Mouse (Mus musculus) thymus, postnatal 14 days (tissue): Measurements from ENCODE around the gene Mrpl43.

Experiments used
- DNase-seq: peaks from one replicate; pipeline ENCODE4 v3.0.0; 2021

Mrpl43 gene

DNA sequence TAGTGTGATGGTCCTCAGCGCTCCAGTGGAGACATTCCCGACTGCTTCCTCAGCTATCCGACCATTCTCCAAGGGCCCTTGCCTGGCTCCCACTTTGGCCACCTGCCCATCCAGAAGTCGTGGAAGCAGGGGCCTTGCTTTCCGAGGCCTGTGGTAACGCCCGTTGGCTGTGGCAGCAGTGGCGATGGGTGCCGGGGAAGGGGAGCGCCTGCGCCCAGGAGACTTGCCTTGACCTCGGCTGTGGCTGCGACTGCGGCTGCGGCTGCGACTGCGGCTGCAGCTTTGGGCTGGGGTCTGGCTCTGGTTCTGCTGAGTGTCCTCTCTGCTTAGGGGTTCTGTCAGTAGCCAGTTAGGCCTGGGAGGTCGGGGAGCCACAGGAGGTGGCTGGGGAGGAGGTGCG is 22.5 kb upstream of the Mrpl43 start:
- DNase-seq: no peak

DNA sequence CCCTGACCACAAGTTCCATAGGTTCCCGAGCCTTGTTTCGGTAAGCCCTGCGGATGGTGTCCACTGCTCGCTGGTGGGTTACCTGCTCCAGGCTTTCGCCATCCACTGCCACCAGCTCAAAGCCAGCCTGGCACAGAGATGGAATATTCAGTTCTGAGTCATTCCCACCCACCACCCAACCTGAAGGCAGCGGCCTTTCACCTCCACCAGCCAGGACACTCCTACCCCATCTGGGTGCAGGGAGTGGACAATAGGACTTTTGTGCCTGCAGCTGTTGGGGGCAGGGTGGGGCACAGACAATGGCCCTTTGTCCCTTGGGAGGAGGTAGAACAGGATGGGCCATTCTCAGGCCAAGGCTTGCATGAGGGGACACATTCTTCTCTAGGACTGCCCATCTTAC is 21.6 kb upstream of the Mrpl43 start:
- no peak for DNase-seq

DNA sequence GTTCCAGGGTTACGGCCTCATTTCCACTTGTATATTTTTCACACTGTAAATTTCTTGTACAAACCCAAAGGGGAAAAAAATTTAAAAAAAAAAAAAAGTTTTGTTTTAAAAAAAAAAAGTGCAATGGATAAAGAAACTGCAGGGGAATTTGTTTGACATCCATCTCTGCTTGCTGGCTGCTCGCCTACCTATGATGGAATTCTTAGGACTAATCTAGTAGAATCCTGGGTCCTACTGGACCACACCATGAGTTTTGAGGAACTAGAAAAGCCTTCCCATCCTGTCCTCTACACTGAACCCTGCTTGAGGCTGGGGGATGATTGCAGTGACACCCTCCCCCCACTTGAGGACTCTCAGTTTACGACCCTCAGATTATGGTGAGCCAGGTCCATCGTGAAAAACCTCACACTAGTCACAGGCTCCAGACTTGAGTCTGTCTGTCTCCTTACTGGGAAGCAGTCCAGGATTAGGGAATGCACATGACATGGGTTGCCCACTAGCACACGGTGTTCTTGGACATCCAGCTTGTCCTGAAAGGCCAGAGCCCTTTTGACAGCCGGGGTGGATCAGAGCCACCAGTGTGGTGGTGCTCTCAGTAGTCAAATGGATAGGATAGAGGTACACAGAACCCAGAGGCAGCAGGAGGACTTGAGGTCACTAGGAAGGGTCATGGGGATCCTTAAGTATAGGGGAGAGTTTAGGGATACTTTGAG is 20.9 kb upstream of the Mrpl43 start:
- no peak for DNase-seq

DNA sequence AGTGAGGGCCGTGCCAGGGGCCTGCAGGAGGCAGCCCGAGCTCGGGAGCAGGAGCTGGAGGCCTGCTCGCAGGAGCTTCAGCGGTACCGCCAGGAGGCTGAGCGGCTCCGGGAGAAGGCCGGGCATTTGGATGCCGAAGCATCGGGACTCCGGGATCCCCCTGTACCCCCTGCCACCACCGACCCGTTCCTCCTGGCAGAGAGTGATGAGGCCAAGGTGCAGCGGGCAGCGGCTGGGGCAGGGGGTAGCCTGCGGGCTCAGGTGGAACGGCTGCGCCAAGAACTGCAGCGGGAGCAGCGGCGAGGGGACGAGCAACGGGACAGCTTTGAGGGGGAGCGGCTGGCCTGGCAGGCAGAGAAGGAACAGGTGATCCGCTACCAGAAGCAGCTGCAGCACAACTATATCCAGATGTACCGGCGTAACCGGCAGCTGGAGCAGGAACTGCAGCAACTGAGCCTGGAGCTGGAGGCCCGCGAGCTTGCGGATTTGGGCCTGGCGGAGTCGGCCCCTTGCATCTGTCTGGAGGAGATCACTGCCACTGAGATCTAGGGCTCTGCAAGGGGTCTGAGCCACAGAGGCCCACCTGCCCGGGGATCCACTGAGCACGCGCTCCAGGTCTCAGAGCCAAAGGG is 19.8 kb upstream of the Mrpl43 start:
- no peak for DNase-seq

DNA sequence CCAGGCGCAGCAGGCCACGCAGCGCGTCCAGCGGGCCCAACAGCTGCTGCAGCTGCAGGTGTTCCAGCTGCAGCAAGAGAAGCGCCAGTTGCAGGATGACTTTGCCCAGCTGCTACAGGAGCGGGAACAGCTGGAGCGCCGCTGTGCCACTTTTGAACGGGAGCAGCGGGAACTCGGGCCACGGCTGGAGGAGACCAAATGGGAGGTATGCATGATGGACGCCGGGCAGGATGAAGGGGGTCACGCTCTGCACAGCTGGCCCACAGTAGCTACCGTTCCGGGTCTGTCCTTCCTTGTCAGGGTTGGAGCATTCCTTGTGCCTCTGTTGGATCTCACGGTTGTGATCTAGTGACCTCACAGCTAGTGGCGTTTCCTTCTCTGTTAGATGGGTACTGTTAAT is 18.5 kb upstream of the Mrpl43 start:
- no peak for DNase-seq

DNA sequence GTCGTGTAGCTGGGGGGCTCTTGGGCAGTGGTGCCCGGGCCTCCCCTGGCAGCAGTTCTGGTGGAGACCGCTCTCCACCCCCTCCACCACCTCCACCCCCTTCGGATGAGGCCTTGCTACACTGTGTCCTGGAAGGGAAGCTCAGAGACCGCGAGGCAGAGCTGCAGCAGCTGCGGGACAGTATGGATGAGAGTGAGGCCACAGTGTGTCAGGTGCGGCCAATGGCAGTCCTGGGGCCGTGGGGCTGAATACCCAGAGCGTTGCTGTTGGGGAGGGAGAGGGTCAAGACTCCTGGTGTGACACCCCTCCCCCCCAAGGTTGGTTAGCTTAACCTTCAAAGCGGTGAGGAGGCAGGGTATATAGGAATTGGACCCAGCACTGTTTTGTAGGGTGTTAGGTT is 17.8 kb upstream of the Mrpl43 start:
- no peak for DNase-seq

DNA sequence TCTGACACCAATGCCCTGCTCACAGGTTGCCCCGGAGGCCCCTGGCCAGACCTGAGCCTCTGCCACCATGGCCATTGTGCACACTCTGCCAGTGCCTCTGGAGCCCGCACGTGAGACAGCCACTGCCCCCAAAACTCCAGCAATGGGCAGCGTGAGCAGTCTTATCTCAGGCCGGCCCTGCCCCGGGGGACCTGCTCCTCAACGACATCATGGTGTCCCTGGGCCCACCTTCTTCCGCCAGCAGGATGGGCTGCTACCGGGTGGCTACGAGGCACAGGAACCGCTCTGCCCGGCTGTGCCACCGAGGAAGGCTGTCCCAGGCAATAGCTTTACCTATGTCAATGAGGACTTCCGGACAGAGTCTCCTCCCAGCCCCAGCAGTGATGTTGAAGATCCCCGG is 15.1 kb upstream of the Mrpl43 start:
- no peak for DNase-seq

DNA sequence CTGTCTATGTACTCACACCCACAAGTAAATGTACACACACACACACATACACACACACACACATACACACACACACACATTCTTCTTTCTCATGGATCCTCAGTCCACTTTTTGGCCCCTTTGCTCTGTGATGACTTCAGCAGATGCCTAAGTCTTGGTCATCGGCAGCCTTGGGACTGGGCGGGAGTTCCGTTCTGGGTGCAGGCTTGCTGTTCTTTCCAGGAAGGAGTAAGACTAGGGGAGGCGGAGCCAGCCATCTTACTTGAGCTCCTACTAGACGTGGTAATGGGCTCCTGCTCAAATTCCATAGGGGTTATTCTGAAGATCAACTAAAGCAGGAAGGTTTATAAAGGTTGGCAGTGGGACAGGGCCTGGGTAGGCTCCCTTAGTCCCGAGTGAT is 14.1 kb upstream of the Mrpl43 start:
- no peak for DNase-seq

DNA sequence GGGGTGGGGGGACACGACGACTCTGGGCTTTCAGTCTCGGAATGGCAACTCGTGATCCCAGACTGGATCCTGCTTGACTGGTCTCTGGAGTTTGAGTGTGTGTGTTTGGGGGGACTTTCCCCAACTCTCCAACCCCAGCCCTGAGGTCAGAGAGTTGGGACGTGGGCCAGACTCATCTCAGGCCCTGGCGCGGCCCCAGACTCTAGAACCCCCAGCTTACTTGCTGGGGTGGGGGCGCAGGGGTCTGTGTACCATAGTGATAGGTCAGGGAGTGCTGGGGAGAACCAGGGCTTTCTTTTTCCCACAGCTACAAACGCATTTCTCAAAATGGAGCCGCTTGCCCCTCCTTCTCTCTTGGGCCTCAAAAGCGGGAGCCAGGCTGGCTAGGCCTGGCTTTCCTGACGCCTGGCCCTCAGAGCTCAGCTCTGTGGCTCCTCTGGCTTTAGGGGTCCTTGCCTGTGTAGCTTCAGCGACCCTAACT is 12.1 kb upstream of the Mrpl43 start:
- DNase-seq: no peak

DNA sequence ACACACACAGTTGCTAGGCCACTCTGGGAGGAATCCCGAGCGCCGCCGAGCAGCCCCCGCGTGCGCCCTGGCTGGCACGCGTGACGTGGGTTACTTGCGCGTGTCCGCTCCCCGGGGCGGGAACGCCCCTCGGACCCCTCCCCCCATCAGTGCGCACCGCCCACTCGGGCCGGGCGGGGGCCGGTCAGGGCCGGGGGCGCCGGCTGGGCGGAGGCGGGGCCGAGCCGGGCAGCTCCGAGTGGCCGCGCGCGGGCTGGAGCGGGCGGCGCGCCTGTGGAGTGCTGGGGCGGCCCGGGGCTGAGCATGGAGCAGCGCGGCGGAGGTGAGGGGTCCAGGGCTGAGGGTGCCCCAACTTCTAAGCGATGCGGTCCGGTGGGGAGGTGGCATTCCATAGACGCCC is 11.7 kb upstream of the Mrpl43 start:
- DNase-seq: peak; percentile 48

DNA sequence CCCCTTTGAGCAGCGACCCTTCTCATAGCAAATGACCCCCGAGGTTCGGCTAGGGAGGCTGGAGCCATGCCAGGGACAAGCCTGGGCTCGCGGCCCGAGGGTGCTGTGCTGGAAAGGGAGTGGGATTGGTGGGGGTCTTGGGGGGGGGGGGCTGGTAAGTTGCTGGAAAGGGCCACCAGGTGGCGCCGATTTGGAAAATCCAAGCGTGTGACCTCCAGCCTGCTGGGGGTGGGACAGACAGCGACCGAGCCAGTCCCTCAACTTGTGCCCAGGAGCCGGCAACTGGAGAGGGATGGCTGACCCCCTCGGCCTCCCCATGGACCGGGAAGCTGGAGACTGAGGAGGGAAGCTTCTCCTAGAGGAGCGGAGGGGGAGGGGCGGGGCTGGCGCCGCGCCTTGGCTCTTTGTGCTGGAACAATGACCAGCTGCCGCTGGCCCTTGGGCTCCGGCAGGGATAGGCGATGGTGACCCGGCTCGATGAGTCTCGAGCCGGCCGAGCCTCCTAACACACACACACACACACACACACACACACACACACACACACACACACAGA is 11.1 kb upstream of the Mrpl43 start:
- DNase-seq: peak; percentile 44

DNA sequence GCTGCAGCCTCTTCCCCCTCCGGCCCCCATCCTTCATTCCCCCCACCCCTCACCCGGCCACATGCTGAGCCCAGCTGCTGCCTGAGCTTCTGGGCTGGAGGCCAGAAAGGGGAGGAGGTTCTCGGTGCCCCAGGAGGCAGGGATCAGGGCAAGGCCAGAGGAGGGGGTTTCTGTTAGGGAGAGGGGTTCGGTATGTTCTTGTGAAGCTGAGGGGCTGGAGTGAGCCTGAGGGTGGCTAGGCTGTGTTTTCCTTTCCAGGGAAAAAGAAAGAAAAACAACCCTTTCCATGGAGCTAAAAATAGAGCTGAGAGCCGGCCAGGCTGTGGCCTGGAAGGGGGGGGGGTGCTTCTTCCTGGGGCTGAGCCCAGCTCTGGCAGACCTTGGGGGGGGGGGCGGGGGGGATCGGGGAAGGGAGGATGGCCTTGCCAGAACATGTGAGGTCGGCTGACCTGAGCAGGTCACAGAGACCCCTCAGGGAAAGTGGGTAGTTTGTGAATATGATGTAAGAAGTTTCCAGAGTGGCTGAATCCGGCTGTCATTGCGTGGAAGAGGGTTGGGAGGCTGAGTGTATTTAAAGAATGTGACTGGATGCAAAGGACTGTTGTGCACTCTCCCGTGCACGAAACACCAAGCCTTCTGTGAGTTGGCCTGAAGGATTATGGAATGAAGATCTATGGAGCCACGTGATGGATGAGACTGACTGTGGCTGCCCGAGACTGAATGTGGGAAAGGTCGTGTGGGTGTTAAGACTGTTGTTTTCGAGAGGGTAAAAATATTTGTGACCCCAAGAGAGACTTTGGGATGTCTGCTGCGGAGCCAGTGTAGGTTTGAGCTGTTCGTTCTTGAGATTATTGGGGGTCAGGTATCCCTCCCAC is 10.3 kb upstream of the Mrpl43 start:
- no peak for DNase-seq

DNA sequence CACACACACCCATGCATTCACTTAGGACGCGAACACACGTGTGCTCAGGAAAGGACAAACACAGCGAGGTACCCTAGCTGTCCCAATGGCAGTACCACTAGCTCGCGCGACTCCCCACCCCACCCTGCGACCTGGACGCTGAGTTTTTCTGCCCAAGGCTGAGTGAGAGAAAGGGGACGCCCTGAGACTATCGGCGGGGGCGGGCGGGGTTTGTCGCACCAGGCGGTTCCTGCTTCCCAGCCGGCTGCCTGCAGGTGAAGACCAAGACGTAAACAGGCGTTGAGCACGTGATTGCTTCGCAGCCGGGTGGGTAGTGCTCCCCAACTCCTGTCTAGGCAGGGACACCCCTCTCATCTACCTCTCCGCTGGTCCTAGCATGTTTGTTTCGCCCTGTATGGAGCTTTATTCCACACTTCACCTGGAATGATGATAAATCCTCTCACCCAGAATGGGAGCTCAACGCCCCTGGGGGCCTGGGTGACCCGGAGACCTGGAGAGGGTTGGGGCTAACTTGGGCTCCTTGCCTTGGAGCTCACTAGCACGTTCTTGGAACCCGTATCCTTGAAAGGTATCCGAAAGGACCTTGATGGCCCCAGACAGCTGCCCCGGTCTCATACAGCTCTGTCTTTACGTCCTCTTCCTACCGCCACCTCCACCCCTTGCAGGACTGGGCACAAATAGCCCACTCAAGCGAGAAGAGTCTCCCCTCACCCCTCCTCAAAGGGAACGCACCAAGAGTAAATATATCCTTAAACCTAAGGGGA is 9.5 kb upstream of the Mrpl43 start:
- peak; percentile 85 for DNase-seq

DNA sequence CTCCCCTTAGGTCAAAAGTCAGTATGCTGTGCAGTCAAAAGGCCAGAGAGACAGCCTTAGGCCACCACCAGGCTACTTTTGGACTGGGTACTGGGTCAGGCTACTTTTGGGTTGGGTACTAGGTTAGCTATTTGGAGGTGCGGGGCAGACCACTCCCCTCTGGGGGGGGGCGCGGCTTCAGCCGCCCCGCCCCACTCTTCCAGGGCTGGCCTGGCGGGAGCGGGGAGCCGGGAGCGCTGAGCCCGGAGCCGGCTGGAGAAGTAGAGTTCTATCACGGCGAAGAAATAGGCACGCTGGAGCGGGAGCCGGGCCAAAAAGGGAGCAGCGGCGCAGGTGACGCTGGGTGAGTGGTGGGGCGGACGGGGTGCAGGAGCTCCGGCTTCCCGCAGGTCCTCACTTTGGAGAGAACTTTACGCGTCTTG is 8.8 kb upstream of the Mrpl43 start:
- peak; percentile 46 for DNase-seq

DNA sequence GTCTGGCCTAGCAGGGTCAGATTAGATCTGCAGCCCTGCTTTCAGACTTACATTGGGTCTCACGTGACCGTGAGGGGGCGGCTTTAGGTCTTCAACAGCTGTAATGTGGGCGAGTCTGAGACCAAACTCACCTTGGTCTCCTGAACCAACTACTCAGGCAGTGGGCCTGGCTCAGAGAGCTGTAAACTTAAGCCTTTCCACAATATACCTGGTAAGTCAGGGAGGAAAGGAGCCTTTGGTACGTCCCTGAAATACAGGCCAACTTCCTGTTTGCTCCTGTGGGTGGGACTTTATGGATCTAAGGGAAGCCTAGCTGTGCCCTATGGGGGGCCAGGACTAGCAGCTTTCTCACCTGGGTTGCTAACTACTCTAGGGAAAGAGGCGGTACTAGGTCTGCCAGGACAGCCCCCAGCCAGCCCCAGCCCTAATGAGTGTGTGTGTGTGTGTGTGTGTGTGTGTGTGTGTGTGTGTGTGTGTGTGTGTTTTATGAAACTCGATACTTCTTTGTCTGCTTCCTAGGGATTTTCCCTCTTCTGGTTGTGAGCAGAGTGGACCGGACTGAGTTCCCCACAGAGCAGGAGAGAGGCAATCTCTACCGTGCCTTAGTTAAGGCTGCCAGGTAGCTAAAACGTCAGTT is 8.2 kb upstream of the Mrpl43 start, which contains the start of gene Lzts2:
TSS of gene Lzts2 (plus strand) at position 80 of the 637 bp plus-strand sequence.
- no peak for DNase-seq

DNA sequence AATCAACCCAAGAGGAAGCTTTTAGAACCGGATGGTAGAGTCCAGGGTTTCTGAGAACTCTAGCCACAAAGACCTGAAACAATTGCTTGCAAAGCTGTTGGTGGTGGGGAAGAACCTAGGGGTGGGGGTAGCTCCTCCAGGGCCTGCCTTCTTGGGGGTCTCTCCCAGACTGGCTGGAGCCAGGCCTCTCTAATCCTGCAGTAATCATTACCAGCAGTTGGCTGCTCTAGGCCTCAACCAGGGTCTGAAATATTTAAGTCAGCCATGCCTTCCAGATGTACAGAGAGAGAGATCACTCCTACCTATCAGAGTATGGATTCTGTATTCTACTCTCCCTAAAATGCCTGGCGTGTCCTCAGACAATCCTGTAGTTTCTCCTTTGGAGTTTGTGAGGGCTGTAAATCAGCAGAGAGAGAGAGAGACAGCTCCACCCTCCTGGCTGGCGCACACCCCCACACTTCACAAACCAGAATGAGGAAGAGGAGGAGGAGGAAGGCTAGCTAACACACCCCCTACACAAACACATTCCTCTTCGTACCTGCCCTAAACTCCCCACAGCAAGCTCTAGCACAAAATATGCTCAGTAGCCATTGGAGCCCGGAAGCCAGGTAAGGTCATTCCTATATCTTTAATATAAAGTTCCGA is 7.5 kb upstream of the Mrpl43 start:
- no peak for DNase-seq

DNA sequence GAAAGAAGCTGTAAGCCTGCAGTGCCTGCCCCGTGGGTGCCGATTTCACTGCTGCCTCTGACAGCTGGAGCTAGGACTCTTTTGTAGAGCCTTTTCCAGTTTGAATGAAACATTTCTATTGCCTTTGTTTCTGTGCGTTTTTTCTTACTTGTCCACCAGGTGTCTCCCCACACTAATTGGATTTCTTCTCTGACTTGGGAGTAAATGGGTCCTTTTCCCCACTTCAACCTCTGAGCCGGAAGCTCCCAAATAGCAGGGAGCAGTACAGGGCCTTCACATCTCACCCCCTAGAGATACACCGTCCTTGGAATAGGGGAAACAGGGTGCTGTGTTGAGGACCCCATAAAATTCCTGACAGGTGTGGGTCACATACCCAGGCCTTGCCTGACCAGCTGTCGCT is 6.4 kb upstream of the Mrpl43 start:
- no peak for DNase-seq

DNA sequence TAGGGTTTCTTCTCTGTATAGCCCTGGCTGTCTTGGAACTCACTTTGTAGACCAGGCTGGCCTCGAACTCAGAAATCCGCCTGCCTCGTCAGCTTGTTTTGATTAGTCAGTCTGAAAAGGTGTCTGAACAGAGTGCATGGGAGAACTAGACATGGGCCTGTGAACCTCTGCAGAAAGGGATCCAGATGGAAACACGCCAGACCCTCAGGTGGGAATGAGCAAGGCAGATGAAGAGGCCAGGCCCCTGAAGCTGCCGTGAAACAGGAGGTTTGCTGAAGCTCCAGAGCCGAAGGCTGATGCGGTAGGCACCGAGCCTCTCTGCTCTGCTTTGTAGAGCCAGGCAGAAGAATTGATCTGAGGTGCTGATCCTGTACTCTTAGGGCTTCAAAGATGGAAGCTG is 6.0 kb upstream of the Mrpl43 start:
- DNase-seq: no peak

DNA sequence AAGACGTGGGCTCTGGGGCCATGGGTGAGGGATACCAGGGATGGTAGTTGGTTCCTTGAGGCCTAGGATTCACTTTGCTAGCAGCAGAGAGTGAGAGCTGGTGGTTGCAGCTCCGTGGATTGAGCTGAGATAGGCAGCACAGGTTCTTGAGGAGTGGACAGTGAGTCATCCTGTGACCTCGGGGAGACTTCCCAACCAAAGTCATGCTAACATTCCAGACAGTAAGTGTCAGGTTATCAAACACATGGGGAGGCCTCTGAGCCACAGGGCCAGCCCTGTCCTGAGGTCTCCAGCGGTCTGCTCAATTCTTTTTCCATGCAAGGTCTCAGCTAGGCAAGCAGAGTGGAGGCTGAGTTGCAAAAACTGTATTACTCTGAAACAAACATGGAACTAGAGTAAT is 4.4 kb upstream of the Mrpl43 start:
- no peak for DNase-seq

DNA sequence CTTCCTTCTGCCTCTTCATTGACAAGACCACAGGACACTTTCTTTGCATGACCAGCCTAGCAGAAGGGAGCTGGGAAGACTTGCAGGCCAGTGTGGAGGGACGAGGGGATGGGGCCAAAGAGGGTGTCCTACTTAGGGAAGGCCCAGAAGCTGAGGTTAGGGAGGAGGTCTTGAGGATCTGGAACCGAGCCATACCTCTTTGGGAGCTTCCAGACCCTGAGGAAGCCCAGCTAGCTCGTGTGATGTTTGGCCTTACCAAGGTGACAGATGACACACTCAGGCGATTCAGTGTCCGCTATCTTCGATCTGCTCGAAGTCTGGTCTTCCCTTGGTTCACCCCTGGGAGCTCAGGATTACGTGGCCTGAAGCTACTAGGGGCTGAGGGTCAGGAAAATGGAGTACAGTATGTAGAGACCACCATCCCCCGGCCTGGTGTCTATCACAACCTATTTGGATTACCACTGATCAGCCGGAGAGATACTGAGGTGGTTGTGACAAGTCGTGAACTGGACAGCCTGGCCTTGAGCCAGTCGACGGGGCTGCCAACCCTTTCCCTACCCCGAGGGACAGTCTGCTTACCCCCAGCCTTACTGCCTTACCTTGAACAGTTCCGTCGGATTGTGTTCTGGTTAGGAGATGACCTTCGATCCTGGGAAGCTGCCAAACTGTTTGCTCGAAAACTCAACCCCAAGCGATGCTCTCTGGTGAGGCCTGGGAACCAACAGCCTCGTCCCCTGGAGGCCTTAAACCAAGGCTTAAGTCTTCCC is 1.4 kb upstream of the Mrpl43 start:
- DNase-seq: no peak

DNA sequence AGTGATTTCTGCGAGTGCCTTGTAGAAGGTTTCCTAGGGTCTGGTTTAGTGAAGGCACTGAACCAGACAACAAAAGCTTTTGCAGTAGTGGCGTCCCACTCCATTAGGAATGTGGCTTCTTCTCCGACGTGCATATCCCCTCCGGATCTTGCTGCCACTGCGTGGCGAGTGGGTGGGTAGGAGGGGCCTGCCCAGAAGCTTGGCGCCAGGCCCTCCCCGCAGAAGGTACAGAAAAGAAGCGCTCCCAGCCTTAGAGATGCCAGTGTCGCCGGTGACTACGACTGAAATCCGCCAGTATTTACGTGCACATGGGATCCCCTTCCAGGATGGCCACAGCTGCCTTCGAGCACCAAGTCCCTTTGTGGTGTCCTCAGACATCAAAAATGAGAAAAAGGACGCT is 779 bp upstream of the Mrpl43 start:
- no peak for DNase-seq
